Mouse (Mus musculus) forebrain, embryonic 16.5 days (tissue): Measurements from ENCODE around the gene Pdcd1lg2. TPM values are rescaled to one million over a fixed set of nuclear protein-coding genes. Genes with fewer than 3 reads are reported as not detected.

Source experiments
- ATAC-seq: fragments of 200-750 bp; cut with Nextera tagmentation; 2 replicates; pipeline ENCODE4 v1.8.0; 2017; ENCODE audit warnings: mild to moderate bottlenecking, moderate library complexity
- H3K27ac ChIP-seq: fragments of 300-500 bp; sonication (generic); 2 replicates; pipeline ENCODE4 v1.5.1; 2014; ENCODE audit warnings: low read length, control low read depth
- H3K27me3 ChIP-seq: fragments of 300-500 bp; sonication (generic); replicated peaks from 2 replicates; pipeline ENCODE4 v1.6.1; 2014; ENCODE audit warnings: low read length; ENCODE audit not compliant: control insufficient read depth, insufficient read depth
- H3K36me3 ChIP-seq: fragments of 300-500 bp; sonication (generic); 2 replicates; pipeline ENCODE4 v1.6.1; 2014; ENCODE audit not compliant: control insufficient read depth, insufficient read depth
- H3K4me1 ChIP-seq: fragments of 300-500 bp; sonication (generic); replicated peaks from 2 replicates; pipeline ENCODE4 v1.6.1; 2014; ENCODE audit warnings: low read length; ENCODE audit not compliant: control insufficient read depth, insufficient read depth
- H3K4me2 ChIP-seq: fragments of 300-500 bp; sonication (generic); 2 replicates; pipeline ENCODE4 v1.6.1; 2014; ENCODE audit warnings: mild to moderate bottlenecking, low read length, control low read depth
- H3K4me3 ChIP-seq: fragments of 300-500 bp; sonication (generic); replicated peaks from 2 replicates; pipeline ENCODE4 v1.5.1; 2014; ENCODE audit warnings: mild to moderate bottlenecking, low read length, control low read depth
- H3K9ac ChIP-seq: fragments of 300-500 bp; sonication (generic); replicated peaks from 2 replicates; pipeline ENCODE4 v1.6.1; 2014; ENCODE audit warnings: low read depth, low read length, control low read depth
- H3K9me3 ChIP-seq: fragments of 300-500 bp; sonication (generic); 2 replicates; pipeline ENCODE4 v1.6.1; 2016; ENCODE audit warnings: low read length; ENCODE audit not compliant: control insufficient read depth
- WGBS: fragments of 180-500 bp; shearing (Covaris S2); extraction: QIAGEN DNeasy Blood & Tissue Kit; methylation state at CpG from one replicate; pipeline ENCODE4 v1.1.7; 2014; 5-methylcytosine and 5-hydroxymethylcytosine counted together
- polyA plus RNA-seq: library from polyadenylated mRNA; unstranded; fragments of >200 nt; fragmentation: Nextera tagmentation; extraction: Ambion mirVana; gene quantifications from 2 replicates; pipeline ENCODE4 v1.2.1, GENCODE M21; 2015

The Pdcd1lg2 gene
- polyA plus RNA-seq, 1 experiment from 2014 or later, result not detected

DNA sequence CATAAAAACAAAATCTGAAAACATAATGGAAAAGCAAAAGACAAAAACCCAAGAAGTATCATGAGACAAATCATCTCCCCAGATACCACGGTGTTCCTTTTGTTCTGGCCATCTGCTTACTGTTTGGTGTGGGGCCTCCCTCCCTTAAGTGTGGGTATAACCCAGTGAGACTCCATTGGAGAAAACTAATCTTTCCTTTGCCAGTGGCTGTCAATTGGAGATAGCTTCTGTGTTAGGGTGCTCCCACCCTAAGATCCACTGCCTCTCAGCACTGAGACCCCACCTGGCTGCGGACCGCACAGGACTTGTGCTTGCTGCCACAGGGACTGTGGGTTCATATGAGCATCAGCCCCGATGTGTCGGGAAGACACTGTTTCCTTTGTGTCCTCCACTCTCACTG is 71.4 kb downstream of the Pdcd1lg2 start:
- Histone ChIP-seq H3K36me3 (no peaks in the 10 kb centered on the region), H3K9ac (no peak overlapping the region), H3K27ac (no peak overlapping the region), H3K4me1 (no peaks in the 10 kb centered on the region), H3K27me3 (no peaks in the 10 kb centered on the region), H3K9me3 (no peaks in the 10 kb centered on the region), H3K4me2 (no peak overlapping the region), H3K4me3 (no peak overlapping the region)
- no peak for ATAC-seq
- WGBS, result 84% methylated on average over 5 of the region's 5 CpGs

GRCm38 (mm10) chr19:29482637-29483036 is 71.9 kb downstream of the Pdcd1lg2 start:
- ATAC-seq, result no peak
- Histone ChIP-seq H3K27ac (no peak overlapping the region), H3K9me3 (no peaks in the 10 kb centered on the region), H3K36me3 (no peaks in the 10 kb centered on the region), H3K4me3 (no peak overlapping the region), H3K9ac (no peak overlapping the region), H3K4me2 (no peak overlapping the region), H3K27me3 (no peaks in the 10 kb centered on the region), H3K4me1 (no peaks in the 10 kb centered on the region)
- 60% methylated on average over 3 of the region's 3 CpGs for WGBS

DNA sequence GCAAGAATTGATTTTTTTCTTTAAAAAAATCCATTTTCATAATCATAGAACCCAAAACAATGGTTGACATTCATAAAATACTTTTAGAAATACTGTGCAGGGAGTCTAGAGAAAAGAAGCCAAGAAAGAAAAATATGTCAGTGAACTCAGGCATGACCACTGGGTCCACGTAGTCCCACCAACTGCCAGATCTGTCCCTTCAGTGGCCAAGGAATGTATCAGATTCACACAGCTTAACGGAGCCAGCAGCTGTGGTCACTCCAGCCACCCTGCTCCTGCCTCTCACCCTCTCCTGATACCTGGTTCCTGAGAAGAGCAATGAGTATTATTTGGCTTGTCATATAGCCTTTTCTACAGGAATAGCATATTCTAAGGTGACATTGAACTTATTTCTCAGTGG is 72.7 kb downstream of the Pdcd1lg2 start:
- ATAC-seq, result no peak
- WGBS, result 96% methylated on average over 2 of the region's 2 CpGs

DNA sequence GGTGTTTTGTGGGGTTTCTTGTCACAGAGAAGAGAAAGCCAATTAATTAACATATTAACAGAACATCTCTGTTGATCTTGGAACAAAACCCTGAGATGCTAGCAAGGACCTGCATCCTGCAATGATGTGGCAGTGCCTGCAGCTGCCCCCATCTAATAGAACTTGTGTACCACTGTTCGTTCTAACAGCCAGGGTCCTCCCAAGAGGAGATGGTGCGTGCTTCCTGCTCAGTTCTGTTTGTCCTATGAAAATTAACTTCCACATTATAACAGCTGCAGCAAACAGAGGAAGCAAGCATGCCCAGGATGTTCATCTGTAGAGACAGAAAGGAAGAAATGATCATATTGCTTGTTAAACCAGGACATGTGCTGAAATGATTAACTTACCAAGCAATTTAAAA is 73.8 kb downstream of the Pdcd1lg2 start:
- Histone ChIP-seq H3K27ac (no peak overlapping the region), H3K27me3 (no peaks in the 10 kb centered on the region), H3K4me1 (no peaks in the 10 kb centered on the region), H3K4me2 (no peak overlapping the region), H3K36me3 (no peaks in the 10 kb centered on the region), H3K9ac (no peak overlapping the region), H3K4me3 (no peak overlapping the region), H3K9me3 (no peaks in the 10 kb centered on the region)
- ATAC-seq, result no peak
- WGBS, result 67% methylated on average over 2 of the region's 2 CpGs

More for the DNA sequence above, 72.7 kb downstream of the Pdcd1lg2 start:
- H3K4me3 ChIP-seq, result no peak overlapping the region
- H3K27ac ChIP-seq, result no peak overlapping the region
- no peaks in the 10 kb centered on the region for H3K4me1 ChIP-seq
- no peaks in the 10 kb centered on the region for H3K9me3 ChIP-seq
- no peak overlapping the region for H3K4me2 ChIP-seq
- H3K27me3 ChIP-seq, result no peaks in the 10 kb centered on the region
- no peaks in the 10 kb centered on the region for H3K36me3 ChIP-seq
- H3K9ac ChIP-seq, result no peak overlapping the region

DNA sequence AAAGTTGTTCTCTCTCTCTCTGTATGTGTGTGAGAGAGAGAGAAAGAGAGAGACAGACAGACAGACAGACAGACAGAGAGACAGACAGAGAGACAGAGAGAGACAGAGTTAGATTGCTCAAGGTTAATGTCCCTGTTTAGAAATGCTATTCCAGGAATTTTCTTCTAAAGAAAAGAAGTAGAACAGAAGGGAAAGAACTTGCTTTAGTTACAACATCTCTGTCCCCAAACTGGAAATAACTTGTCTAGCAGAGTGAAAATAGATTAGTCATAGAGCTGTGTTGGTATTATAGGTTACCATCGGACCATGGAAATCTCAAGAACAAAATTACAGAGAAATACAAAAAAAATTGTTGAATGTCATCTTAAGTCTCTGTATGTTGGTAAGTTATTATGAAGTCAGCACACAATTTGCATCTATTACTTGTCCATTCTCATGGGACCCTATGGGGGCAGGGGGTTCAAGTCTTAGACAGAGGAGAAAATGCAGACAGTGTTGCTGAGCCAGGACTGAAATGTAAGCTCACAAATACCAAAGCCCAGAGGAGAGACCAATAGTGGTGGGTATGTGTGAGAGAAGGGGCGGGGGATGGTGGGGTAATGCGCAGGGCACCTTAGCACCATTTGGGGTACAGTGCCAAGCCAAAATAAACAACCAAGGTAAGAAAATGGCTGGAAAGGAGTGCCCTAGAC is 74.7 kb downstream of the Pdcd1lg2 start:
- Histone ChIP-seq H3K9ac (no peak overlapping the region), H3K27ac (no peak overlapping the region), H3K36me3 (no peaks in the 10 kb centered on the region), H3K4me2 (no peak overlapping the region), H3K9me3 (no peaks in the 10 kb centered on the region), H3K4me1 (no peaks in the 10 kb centered on the region), H3K27me3 (no peaks in the 10 kb centered on the region), H3K4me3 (no peak overlapping the region)
- 96% methylated on average over 3 of the region's 3 CpGs for WGBS
- no peak for ATAC-seq

- 86% methylated on average over 7 of the region's 7 CpGs for WGBS
- no peaks in the 10 kb centered on the region for H3K9me3 ChIP-seq
- H3K4me1 ChIP-seq, result no peaks in the 10 kb centered on the region
- no peaks in the 10 kb centered on the region for H3K27me3 ChIP-seq
- no peaks in the 10 kb centered on the region for H3K36me3 ChIP-seq
- no peak overlapping the region for H3K4me3 ChIP-seq
- H3K27ac ChIP-seq, result no peak overlapping the region
- no peak overlapping the region for H3K9ac ChIP-seq
- no peak for ATAC-seq
- H3K4me2 ChIP-seq, result no peak overlapping the region
Observed at GRCm38 (mm10) chr19:29486545-29487206, 76.0 kb downstream of the Pdcd1lg2 start.

GRCm38 (mm10) chr19:29487326-29488072 is 76.8 kb downstream of the Pdcd1lg2 start:
- Histone ChIP-seq H3K36me3 (no peaks in the 10 kb centered on the region), H3K9ac (no peak overlapping the region), H3K27ac (no peak overlapping the region), H3K4me1 (no peaks in the 10 kb centered on the region), H3K9me3 (no peaks in the 10 kb centered on the region), H3K4me3 (no peak overlapping the region), H3K27me3 (no peaks in the 10 kb centered on the region), H3K4me2 (no peak overlapping the region)
- WGBS, result 89% methylated on average over 14 of the region's 14 CpGs
- no peak for ATAC-seq

DNA sequence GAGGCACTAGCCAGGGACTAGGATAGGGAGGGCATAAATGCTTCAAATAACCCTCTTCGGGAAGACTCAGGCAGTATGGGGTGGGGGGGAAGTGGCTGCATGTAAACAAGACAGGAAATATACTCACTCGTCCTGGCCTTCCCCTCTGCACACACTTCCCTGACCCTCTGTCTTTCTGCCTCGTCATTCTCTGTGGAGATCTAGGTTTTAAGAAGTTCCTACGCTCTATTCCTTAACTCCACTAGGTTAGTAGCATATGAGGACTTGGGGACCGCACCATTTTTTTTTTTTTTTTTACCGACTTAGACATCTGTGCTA is 77.3 kb downstream of the Pdcd1lg2 start:
- Histone ChIP-seq H3K36me3 (no peaks in the 10 kb centered on the region), H3K4me1 (no peaks in the 10 kb centered on the region), H3K9me3 (no peaks in the 10 kb centered on the region), H3K9ac (no peak overlapping the region), H3K4me3 (no peak overlapping the region), H3K27ac (no peak overlapping the region), H3K27me3 (no peaks in the 10 kb centered on the region), H3K4me2 (no peak overlapping the region)
- ATAC-seq, result no peak
- WGBS, result 76% methylated on average over 6 of the region's 6 CpGs

DNA sequence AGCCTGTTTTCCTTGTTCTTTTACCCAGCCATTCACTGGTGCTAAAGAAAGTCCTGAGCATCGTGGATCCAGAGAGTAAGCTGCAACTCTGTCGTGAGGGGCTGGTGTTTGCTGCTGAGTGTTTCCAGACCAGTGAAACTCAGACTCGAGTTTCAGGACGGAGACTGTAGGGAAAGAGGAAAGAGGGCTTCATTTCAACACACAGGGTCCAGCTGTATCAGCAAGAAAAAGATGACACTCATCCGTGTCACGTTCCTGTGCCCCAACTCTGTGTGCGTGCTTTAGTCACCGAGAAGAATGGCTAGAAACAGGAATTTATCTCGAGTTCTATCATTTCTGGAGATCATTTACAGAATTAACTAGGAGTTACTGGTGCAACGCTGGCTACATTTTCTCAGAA is 77.7 kb downstream of the Pdcd1lg2 start:
- Histone ChIP-seq H3K9ac (no peak overlapping the region), H3K4me2 (no peak overlapping the region), H3K4me3 (no peak overlapping the region), H3K27ac (no peak overlapping the region), H3K9me3 (no peaks in the 10 kb centered on the region), H3K4me1 (no peaks in the 10 kb centered on the region), H3K27me3 (no peaks in the 10 kb centered on the region), H3K36me3 (no peaks in the 10 kb centered on the region)
- WGBS, result 81% methylated on average over 10 of the region's 10 CpGs
- no peak for ATAC-seq
